Mouse (Mus musculus): ENCODE results near the gene Rps24.

GRCm38 (mm10) chr14:24525677-24526415, 38.9 kb downstream of the Rps24 start:
- TF ChIP-seq CTCF (IDR thresholded peaks at IDR 0.05) (no peak), EP300 (IDR thresholded peaks at IDR 0.05) (no peak)

Data from lung, postnatal 0 days (tissue).